Mouse (Mus musculus) midbrain, embryonic 12.5 days (tissue): ENCODE results near the gene Cdkl1. TPM values are rescaled to one million over a fixed set of nuclear protein-coding genes. Genes with fewer than 3 reads are reported as not detected.

Source experiments
- ATAC-seq: fragments of 200-750 bp; cut with Nextera tagmentation; 2 replicates; pipeline ENCODE4 v1.8.0; 2017; ENCODE audit warnings: low read depth, moderate TSS enrichment, moderate library complexity; ENCODE audit not compliant: low FRiP score
- H3K27ac ChIP-seq: fragments of 300-500 bp; sonication (generic); replicated peaks from 2 replicates; pipeline ENCODE4 v1.5.1; 2016; ENCODE audit warnings: mild to moderate bottlenecking
- H3K27me3 ChIP-seq: fragments of 300-500 bp; sonication (generic); 2 replicates; pipeline ENCODE4 v1.6.1; 2016; ENCODE audit warnings: mild to moderate bottlenecking
- H3K36me3 ChIP-seq: fragments of 300-500 bp; sonication (generic); 2 replicates; pipeline ENCODE4 v1.6.1; 2016
- H3K4me1 ChIP-seq: fragments of 300-500 bp; sonication (generic); 2 replicates; pipeline ENCODE4 v1.6.1; 2016
- H3K4me2 ChIP-seq: fragments of 300-500 bp; sonication (generic); replicated peaks from 2 replicates; pipeline ENCODE4 v1.6.1; 2016; ENCODE audit warnings: mild to moderate bottlenecking, moderate library complexity
- H3K4me3 ChIP-seq: fragments of 300-500 bp; sonication (generic); 2 replicates; pipeline ENCODE4 v1.5.1; 2016; ENCODE audit warnings: mild to moderate bottlenecking
- H3K9ac ChIP-seq: fragments of 300-500 bp; sonication (generic); replicated peaks from 2 replicates; pipeline ENCODE4 v1.6.1; 2016; ENCODE audit warnings: mild to moderate bottlenecking, moderate library complexity
- H3K9me3 ChIP-seq: fragments of 300-500 bp; sonication (generic); 2 replicates; pipeline ENCODE4 v1.6.1; 2016; ENCODE audit warnings: mild to moderate bottlenecking
- WGBS: fragments of 180-500 bp; shearing (Covaris S2); methylation state at CpG from one replicate; pipeline ENCODE4 v1.1.7; 2016; 5-methylcytosine and 5-hydroxymethylcytosine counted together
- polyA plus RNA-seq: library from polyadenylated mRNA; unstranded; fragments of >200 nt; fragmentation: Nextera tagmentation; extraction: Ambion mirVana; gene quantifications from 2 replicates; pipeline ENCODE4 v1.2.1, GENCODE M21; 2016

Cdkl1 gene
- polyA plus RNA-seq, 1 experiment from 2014 or later, result 1.1 TPM

DNA sequence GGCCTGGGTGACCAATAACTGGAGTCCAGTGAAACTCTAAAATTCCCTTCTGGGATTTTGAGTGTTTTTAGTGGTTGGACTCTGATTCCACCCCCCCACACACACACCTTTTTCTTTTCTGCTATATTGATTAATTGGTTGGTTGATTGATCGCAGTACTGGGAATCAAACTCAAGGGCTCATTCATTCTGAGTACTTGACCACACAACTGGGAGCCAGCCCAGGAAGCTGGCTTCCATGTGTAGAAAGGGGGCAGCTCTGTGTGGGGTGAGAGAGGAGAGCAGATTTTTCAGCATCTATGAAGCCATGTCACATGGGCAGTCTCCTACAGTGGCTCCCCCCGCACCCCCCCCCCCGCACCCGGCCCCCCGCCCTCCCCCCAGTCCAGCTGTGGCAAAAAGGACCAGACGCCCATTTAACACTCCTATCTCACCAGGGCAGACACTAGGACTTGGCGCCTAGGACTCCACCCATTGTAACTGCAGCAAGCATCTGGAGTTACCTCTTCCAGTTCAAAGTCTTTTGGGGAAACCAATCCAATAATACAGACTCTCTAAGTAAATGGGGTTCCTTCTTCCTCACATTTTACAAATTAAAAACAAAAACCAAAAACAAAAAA is 31.7 kb downstream of the Cdkl1 start:
- Histone ChIP-seq H3K9ac (no peak overlapping the region), H3K4me2 (no peak overlapping the region), H3K36me3 (no peaks in the 10 kb centered on the region), H3K4me1 (peaks cover 14% of the 10 kb centered on the region), H3K4me3 (no peak overlapping the region), H3K27me3 (no peaks in the 10 kb centered on the region), H3K27ac (no peak overlapping the region), H3K9me3 (no peaks in the 10 kb centered on the region)
- 50% methylated on average over 6 of the region's 7 CpGs for WGBS
- ATAC-seq, result no peak

- H3K36me3 ChIP-seq, result no peaks in the 10 kb centered on the region
- WGBS, result 12% methylated on average over 19 of the region's 22 CpGs
- peaks cover 14% of the 10 kb centered on the region for H3K4me1 ChIP-seq
- no peak overlapping the region; the same call in 1 of the 2 replicates for H3K9ac ChIP-seq
- H3K27ac ChIP-seq, result no peak overlapping the region
- H3K9me3 ChIP-seq, result no peaks in the 10 kb centered on the region
- H3K27me3 ChIP-seq, result no peaks in the 10 kb centered on the region
- H3K4me2 ChIP-seq, result peak overlapping the region; percentile 51
- ATAC-seq, result peak; percentile 68; the same call in 1 of the 2 replicates
- peak overlapping the region; percentile 23 for H3K4me3 ChIP-seq
Measured at GRCm38 (mm10) chr12:69758221-69759185, 32.6 kb downstream of the Cdkl1 start.

DNA sequence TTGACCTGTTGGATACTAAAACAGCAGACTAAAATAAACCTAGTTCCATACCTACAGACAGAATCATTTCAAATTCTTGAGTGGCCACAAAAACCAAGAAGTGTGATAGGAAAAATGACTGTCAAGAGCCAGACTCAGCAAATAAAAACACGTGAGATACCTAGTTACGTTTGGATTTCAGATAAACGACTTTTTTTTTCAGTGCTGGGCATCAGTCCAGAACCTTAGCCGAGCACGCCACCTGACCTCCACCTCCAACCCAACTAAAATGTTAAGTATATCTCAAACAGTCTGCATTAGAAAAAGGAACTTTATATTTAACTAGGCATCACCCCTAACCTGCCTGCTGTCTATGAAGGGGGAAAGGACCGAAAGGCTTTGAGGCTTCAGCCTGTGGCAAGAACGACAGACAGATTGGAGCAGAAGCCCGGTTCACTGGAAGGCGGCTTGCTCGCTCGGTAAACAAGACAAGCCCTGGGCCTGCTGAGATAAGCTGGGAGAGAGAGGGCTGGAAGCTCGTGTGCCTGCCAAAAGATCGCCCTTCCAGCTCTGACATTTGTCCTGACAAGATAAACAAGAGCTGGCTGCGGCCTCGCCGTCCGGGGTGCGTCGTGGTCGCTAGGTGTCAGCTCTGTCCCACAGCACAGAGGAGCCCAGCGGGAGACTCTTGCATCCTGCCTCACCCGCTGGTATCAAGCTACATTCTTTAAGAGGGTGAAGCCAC is 33.5 kb downstream of the Cdkl1 start:
- Histone ChIP-seq H3K4me2 (peak overlapping the region; percentile 51), H3K4me3 (no peak overlapping the region), H3K27ac (no peak overlapping the region), H3K36me3 (no peaks in the 10 kb centered on the region), H3K9ac (no peak overlapping the region), H3K27me3 (no peaks in the 10 kb centered on the region), H3K9me3 (no peaks in the 10 kb centered on the region), H3K4me1 (peaks cover 14% of the 10 kb centered on the region)
- WGBS, result 18% methylated on average over 22 of the region's 22 CpGs
- ATAC-seq, result peak; percentile 85

DNA sequence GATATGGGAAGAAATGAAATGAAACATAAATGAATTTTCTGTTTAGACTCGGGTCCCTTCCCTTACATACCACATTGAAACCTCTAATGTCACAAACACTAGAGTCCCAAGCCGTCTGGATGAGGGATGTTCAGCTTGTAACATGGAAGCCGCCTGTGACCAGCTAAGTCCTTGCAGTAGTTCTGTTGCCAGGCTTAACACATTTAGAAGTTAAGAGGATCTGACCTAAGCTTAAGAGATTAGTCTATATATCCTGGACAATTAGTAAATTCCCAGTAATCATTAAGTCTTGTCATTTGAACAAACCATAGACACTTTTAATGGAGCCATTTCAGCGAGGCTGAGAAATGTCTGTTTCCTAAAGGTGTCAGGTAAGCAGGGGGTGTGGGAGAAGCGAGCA is 35.1 kb downstream of the Cdkl1 start:
- no peak overlapping the region for H3K4me2 ChIP-seq
- H3K9me3 ChIP-seq, result no peaks in the 10 kb centered on the region
- no peaks in the 10 kb centered on the region for H3K36me3 ChIP-seq
- no peak overlapping the region for H3K4me3 ChIP-seq
- no peaks in the 10 kb centered on the region for H3K27me3 ChIP-seq
- ATAC-seq, result no peak
- peaks cover 14% of the 10 kb centered on the region for H3K4me1 ChIP-seq
- 76% methylated on average over 5 of the region's 5 CpGs for WGBS
- no peak overlapping the region for H3K27ac ChIP-seq
- H3K9ac ChIP-seq, result no peak overlapping the region

DNA sequence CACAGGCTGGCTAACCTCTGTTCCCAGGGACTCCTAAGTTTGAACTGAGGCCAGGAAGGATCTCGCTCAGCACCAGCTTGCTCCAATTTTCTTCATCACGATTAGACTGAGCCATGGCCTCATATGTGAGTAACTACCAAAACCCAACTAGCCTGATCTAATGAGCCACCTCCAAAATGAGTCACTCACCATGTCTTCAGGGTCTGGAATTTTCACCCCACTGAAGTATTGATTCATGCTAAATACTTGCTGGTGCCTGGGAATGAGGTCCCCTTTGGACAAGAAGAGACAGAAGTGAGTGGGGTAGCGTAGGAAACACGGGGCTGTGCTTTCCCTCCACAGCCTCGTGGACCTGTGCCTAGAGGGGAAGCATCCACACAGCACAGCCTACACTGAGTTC is 37.1 kb downstream of the Cdkl1 start:
- Histone ChIP-seq H3K4me2 (no peak overlapping the region), H3K27me3 (no peaks in the 10 kb centered on the region), H3K4me1 (peaks cover 12% of the 10 kb centered on the region), H3K36me3 (no peaks in the 10 kb centered on the region), H3K9ac (no peak overlapping the region), H3K9me3 (no peaks in the 10 kb centered on the region), H3K4me3 (no peak overlapping the region), H3K27ac (no peak overlapping the region)
- WGBS, result 87% methylated on average over 5 of the region's 5 CpGs
- no peak for ATAC-seq

- Histone ChIP-seq H3K9ac (no peak overlapping the region), H3K27ac (no peak overlapping the region), H3K36me3 (no peaks in the 10 kb centered on the region), H3K4me1 (no peaks in the 10 kb centered on the region), H3K4me3 (no peak overlapping the region), H3K9me3 (no peaks in the 10 kb centered on the region), H3K27me3 (no peaks in the 10 kb centered on the region), H3K4me2 (no peak overlapping the region)
- 47% methylated on average over 10 of the region's 10 CpGs for WGBS
- ATAC-seq, result no peak
Measured at GRCm38 (mm10) chr12:69751864-69752341, 39.2 kb downstream of the Cdkl1 start.

- H3K4me1 ChIP-seq, result no peaks in the 10 kb centered on the region
- ATAC-seq, result no peak
- H3K27me3 ChIP-seq, result no peaks in the 10 kb centered on the region
- 84% methylated on average over 5 of the region's 5 CpGs for WGBS
- H3K4me3 ChIP-seq, result no peak overlapping the region
- H3K27ac ChIP-seq, result no peak overlapping the region
- H3K4me2 ChIP-seq, result no peak overlapping the region
- H3K9me3 ChIP-seq, result no peaks in the 10 kb centered on the region
- H3K9ac ChIP-seq, result no peak overlapping the region
- no peaks in the 10 kb centered on the region for H3K36me3 ChIP-seq
Measured at GRCm38 (mm10) chr12:69744138-69744537, 46.9 kb downstream of the Cdkl1 start.

DNA sequence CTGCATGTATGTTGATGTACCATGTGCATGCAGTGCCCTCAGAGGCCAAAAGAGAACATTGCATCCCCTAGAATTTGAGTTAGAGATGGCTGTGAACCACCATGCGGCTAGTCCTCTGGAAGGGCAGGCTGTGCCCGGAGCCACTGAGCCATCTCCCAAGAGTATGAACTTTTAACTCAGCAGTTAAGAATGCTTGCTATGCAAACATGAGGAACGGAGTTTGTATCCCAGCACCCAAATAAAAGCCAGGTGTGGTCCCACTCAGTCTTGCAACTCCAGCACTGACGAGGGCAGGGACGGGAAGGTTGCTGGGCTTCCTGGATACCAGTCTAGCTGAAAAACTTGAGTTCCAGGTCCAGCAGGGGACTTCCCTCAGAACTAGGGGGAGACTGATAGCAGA is 49.1 kb downstream of the Cdkl1 start:
- no peak overlapping the region for H3K4me3 ChIP-seq
- H3K36me3 ChIP-seq, result no peaks in the 10 kb centered on the region
- no peaks in the 10 kb centered on the region for H3K4me1 ChIP-seq
- no peaks in the 10 kb centered on the region for H3K9me3 ChIP-seq
- no peak for ATAC-seq
- H3K4me2 ChIP-seq, result no peak overlapping the region
- no peak overlapping the region for H3K27ac ChIP-seq
- no peaks in the 10 kb centered on the region for H3K27me3 ChIP-seq
- H3K9ac ChIP-seq, result no peak overlapping the region
- 84% methylated on average over 5 of the region's 5 CpGs for WGBS

- H3K9me3 ChIP-seq, result no peaks in the 10 kb centered on the region
- H3K4me1 ChIP-seq, result no peaks in the 10 kb centered on the region
- no peak overlapping the region for H3K27ac ChIP-seq
- no peak overlapping the region for H3K4me2 ChIP-seq
- no peaks in the 10 kb centered on the region for H3K27me3 ChIP-seq
- no peak overlapping the region for H3K4me3 ChIP-seq
- ATAC-seq, result no peak
- no peak overlapping the region for H3K9ac ChIP-seq
- no peaks in the 10 kb centered on the region for H3K36me3 ChIP-seq
- WGBS, result 86% methylated on average over 3 of the region's 3 CpGs
Measured at GRCm38 (mm10) chr12:69733923-69734322, 57.1 kb downstream of the Cdkl1 start.

- 22% methylated on average over 2 of the region's 2 CpGs for WGBS
Measured at GRCm38 (mm10) chr12:69733518-69733917, 57.5 kb downstream of the Cdkl1 start.

GRCm38 (mm10) chr12:69732221-69732620 is 58.8 kb downstream of the Cdkl1 start:
- 36% methylated on average over 5 of the region's 5 CpGs for WGBS
- no peaks in the 10 kb centered on the region for H3K4me1 ChIP-seq
- no peaks in the 10 kb centered on the region for H3K9me3 ChIP-seq
- no peaks in the 10 kb centered on the region for H3K27me3 ChIP-seq
- no peaks in the 10 kb centered on the region for H3K36me3 ChIP-seq
- H3K4me3 ChIP-seq, result no peak overlapping the region
- H3K27ac ChIP-seq, result no peak overlapping the region
- no peak for ATAC-seq
- no peak overlapping the region for H3K4me2 ChIP-seq
- no peak overlapping the region for H3K9ac ChIP-seq

More at GRCm38 (mm10) chr12:69733518-69733917, 57.5 kb downstream of the Cdkl1 start:
- H3K27ac ChIP-seq, result no peak overlapping the region
- no peak for ATAC-seq
- H3K4me2 ChIP-seq, result no peak overlapping the region
- no peak overlapping the region for H3K9ac ChIP-seq
- H3K27me3 ChIP-seq, result no peaks in the 10 kb centered on the region
- no peaks in the 10 kb centered on the region for H3K9me3 ChIP-seq
- no peaks in the 10 kb centered on the region for H3K4me1 ChIP-seq
- no peaks in the 10 kb centered on the region for H3K36me3 ChIP-seq
- no peak overlapping the region for H3K4me3 ChIP-seq

DNA sequence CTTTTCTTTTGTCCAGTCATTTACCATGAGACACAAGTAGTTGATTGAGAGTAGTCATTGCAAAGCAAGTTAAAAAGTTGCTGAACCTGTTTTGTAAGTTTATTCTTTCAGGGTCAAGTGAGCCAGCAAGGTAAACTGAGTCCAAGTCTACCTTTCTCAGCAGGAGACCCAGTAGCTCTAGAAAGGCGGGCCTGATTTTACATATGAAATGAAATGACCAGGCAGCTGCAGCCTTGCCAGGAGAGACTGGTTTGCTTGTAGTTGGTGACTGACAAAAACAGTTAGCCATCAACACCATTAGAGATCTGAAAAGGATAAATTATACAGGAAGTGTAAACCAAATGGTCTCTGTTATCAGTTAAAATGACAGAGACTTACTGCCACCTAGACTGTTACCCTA is 60.8 kb downstream of the Cdkl1 start:
- ATAC-seq, result no peak
- 73% methylated on average over 1 of the region's 1 CpGs for WGBS
- Histone ChIP-seq H3K4me2 (no peak overlapping the region), H3K4me3 (no peak overlapping the region), H3K9ac (no peak overlapping the region), H3K9me3 (no peaks in the 10 kb centered on the region), H3K4me1 (peaks cover 2% of the 10 kb centered on the region), H3K27me3 (no peaks in the 10 kb centered on the region), H3K36me3 (no peaks in the 10 kb centered on the region), H3K27ac (no peak overlapping the region)
